Mouse (Mus musculus) neural tube, embryonic 11.5 days (tissue): ENCODE measurements around the gene Nccrp1. TPM values are rescaled to one million over a fixed set of nuclear protein-coding genes. Genes with fewer than 3 reads are reported as not detected.
"Not testable (repeated sequence)": the region's sequence is repeated elsewhere in the genome, so short reads cannot be mapped to it uniquely, and the experiment has no call there.

Experiments used
- ATAC-seq: fragments of 200-750 bp; cut with Nextera tagmentation; 2 replicates; pipeline ENCODE4 v1.8.0; 2017; ENCODE audit warnings: moderate number of reproducible peaks, mild to moderate bottlenecking, moderate TSS enrichment, moderate library complexity; ENCODE audit not compliant: insufficient read depth, low FRiP score, low TSS enrichment
- DNase-seq: peaks from one replicate; pipeline ENCODE4 v3.0.0-alpha.2; 2015; ENCODE audit warnings: low spot score
- H3K27ac ChIP-seq: fragments of 300-500 bp; sonication (generic); 2 replicates; pipeline ENCODE4 v1.5.1; 2014; ENCODE audit warnings: low read depth, mild to moderate bottlenecking, low read length
- H3K27me3 ChIP-seq: fragments of 300-500 bp; sonication (generic); 2 replicates; pipeline ENCODE4 v1.6.1; 2014; ENCODE audit warnings: mild to moderate bottlenecking, low read length, mixed read lengths; ENCODE audit not compliant: control insufficient read depth, insufficient read depth
- H3K36me3 ChIP-seq: fragments of 300-500 bp; sonication (generic); 2 replicates; pipeline ENCODE4 v1.6.1; 2014; ENCODE audit warnings: mild to moderate bottlenecking, low read length, moderate library complexity, mixed read lengths; ENCODE audit not compliant: control insufficient read depth, insufficient read depth
- H3K4me1 ChIP-seq: fragments of 300-500 bp; sonication (generic); 2 replicates; pipeline ENCODE4 v1.6.1; 2014; ENCODE audit warnings: low read length, mixed read lengths; ENCODE audit not compliant: control insufficient read depth, insufficient read depth
- H3K4me2 ChIP-seq: fragments of 300-500 bp; sonication (generic); 2 replicates; pipeline ENCODE4 v1.6.1; 2014; ENCODE audit warnings: low read depth, mild to moderate bottlenecking, moderate library complexity
- H3K4me3 ChIP-seq: fragments of 300-500 bp; sonication (generic); 2 replicates; pipeline ENCODE4 v1.5.1; 2014; ENCODE audit warnings: low read depth, low read length
- H3K9ac ChIP-seq: fragments of 300-500 bp; sonication (generic); 2 replicates; pipeline ENCODE4 v1.6.1; 2014; ENCODE audit warnings: mild to moderate bottlenecking, low read length
- H3K9me3 ChIP-seq: fragments of 300-500 bp; sonication (generic); 2 replicates; pipeline ENCODE4 v1.6.1; 2016; ENCODE audit warnings: low read length; ENCODE audit not compliant: control insufficient read depth
- WGBS: fragments of 180-500 bp; shearing (Covaris S2); extraction: QIAGEN DNeasy Blood & Tissue Kit; methylation state at CpG from one replicate; pipeline ENCODE4 v1.1.7; 2014; 5-methylcytosine and 5-hydroxymethylcytosine counted together
- microRNA-seq: library from miRNA; unstranded; fragments of <30 nt; microRNA quantifications from one replicate; pipeline ENCODE4, GENCODE M21; 2016
- polyA plus RNA-seq: library from polyadenylated mRNA; unstranded; fragments of >200 nt; fragmentation: Nextera tagmentation; extraction: Ambion mirVana; gene quantifications from 2 replicates; pipeline ENCODE4 v1.2.1, GENCODE M21; 2014

Nccrp1 gene
- polyA plus RNA-seq, 1 experiment from 2014 or later = 0.15 TPM

- DNase-seq (no peak), ATAC-seq (no peak)
- Histone ChIP-seq H3K9ac (no peak overlapping the region), H3K4me3 (no peak overlapping the region), H3K4me2 (no peak overlapping the region), H3K27me3 (no peaks in the 10 kb centered on the region), H3K27ac (no peak overlapping the region), H3K9me3 (no peaks in the 10 kb centered on the region), H3K36me3 (no peaks in the 10 kb centered on the region), H3K4me1 (no peaks in the 10 kb centered on the region)
- 77% methylated on average over 8 of the region's 8 CpGs for WGBS
These were observed 35.6 kb downstream of the Nccrp1 start for GRCm38 (mm10) chr7:28511441-28511840.

- H3K9ac ChIP-seq, H3K4me2 ChIP-seq, H3K4me1 ChIP-seq, H3K9me3 ChIP-seq, DNase-seq, H3K4me3 ChIP-seq, H3K27ac ChIP-seq, H3K36me3 ChIP-seq, ATAC-seq, H3K27me3 ChIP-seq: not testable (repeated sequence)
- 63% methylated on average over 8 of the region's 8 CpGs for WGBS
These were observed 36.6 kb downstream of the Nccrp1 start, which contains the start of gene Ifnl2 for GRCm38 (mm10) chr7:28510405-28510974. Gene Ifnl2 (minus strand): TSS chr7:28510455.

GRCm38 (mm10) chr7:28509121-28509520 is 37.9 kb downstream of the Nccrp1 start:
- 80% methylated on average over 1 of the region's 2 CpGs for WGBS
- not testable (repeated sequence) for H3K9me3 ChIP-seq, H3K36me3 ChIP-seq, ATAC-seq, DNase-seq, H3K27ac ChIP-seq, H3K4me2 ChIP-seq, H3K4me3 ChIP-seq, H3K27me3 ChIP-seq, H3K9ac ChIP-seq, H3K4me1 ChIP-seq

- 9% methylated on average over 5 of the region's 5 CpGs for WGBS
- no peak overlapping the region for H3K4me3 ChIP-seq
- H3K4me2 ChIP-seq = no peak overlapping the region
- ATAC-seq (no peak), DNase-seq (peak; percentile 36)
- no peaks in the 10 kb centered on the region for H3K36me3 ChIP-seq
- no peaks in the 10 kb centered on the region for H3K4me1 ChIP-seq
- no peaks in the 10 kb centered on the region for H3K27me3 ChIP-seq
- H3K9me3 ChIP-seq = no peaks in the 10 kb centered on the region
- H3K27ac ChIP-seq = no peak overlapping the region
- H3K9ac ChIP-seq = no peak overlapping the region
These were observed 41.5 kb downstream of the Nccrp1 start for GRCm38 (mm10) chr7:28505585-28505984.

GRCm38 (mm10) chr7:28495426-28495825 is 51.6 kb downstream of the Nccrp1 start:
- peak; percentile 31 for DNase-seq
- Histone ChIP-seq H3K36me3 (no peaks in the 10 kb centered on the region), H3K4me1 (no peaks in the 10 kb centered on the region), H3K4me3 (no peak overlapping the region), H3K9me3 (no peaks in the 10 kb centered on the region), H3K9ac (no peak overlapping the region), H3K27ac (no peak overlapping the region), H3K27me3 (no peaks in the 10 kb centered on the region), H3K4me2 (no peak overlapping the region)
- 74% methylated on average over 11 of the region's 11 CpGs for WGBS
- no peak for ATAC-seq

Small RNA genes lying within 50 kb of the gene (microRNA-seq; reads per million reads assigned to microRNA genes)
- gene Mir7049 = 0.78 reads per million

Other genes starting within 250 kb of the Nccrp1 start
- gene Dll3, start 245.0 kb downstream of the Nccrp1 start, polyA plus RNA-seq = 69.8 and 79.0 TPM in 2 replicates
- gene Timm50, start 235.2 kb downstream of the Nccrp1 start, polyA plus RNA-seq = 199 and 219 TPM in 2 replicates
- gene Supt5, start 208.5 kb downstream of the Nccrp1 start, polyA plus RNA-seq = 89.7 and 101 TPM in 2 replicates
- 780 and 827 TPM in 2 replicates for gene Rps16, start 196.6 kb downstream of the Nccrp1 start, polyA plus RNA-seq
- 50.5 and 54.5 TPM in 2 replicates for gene Plekhg2, start 174.7 kb downstream of the Nccrp1 start, polyA plus RNA-seq
- gene Zfp36, start 167.0 kb downstream of the Nccrp1 start, polyA plus RNA-seq = 4.3 and 5.1 TPM in 2 replicates
- 45.8 and 48.8 TPM in 2 replicates for gene Med29, start 154.5 kb downstream of the Nccrp1 start, polyA plus RNA-seq
- gene Paf1, start 154.3 kb downstream of the Nccrp1 start, polyA plus RNA-seq = 71.7 and 78.0 TPM in 2 replicates
- gene Gmfg, start 109.8 kb downstream of the Nccrp1 start, polyA plus RNA-seq = 6.5 and 7.4 TPM in 2 replicates
- 7.6 and 9.9 TPM in 2 replicates for gene Lrfn1, start 95.3 kb downstream of the Nccrp1 start, polyA plus RNA-seq
- not detected in 2 replicates for gene Ifnl2, start 36.8 kb downstream of the Nccrp1 start, polyA plus RNA-seq
- gene Ifnl3, start 24.4 kb downstream of the Nccrp1 start, polyA plus RNA-seq = not detected in 2 replicates
- gene Sycn, start 6.4 kb downstream of the Nccrp1 start, polyA plus RNA-seq = not detected in 2 replicates
- gene Samd4b, start 50.9 kb upstream of the Nccrp1 start, polyA plus RNA-seq = 37.8 and 39.5 TPM in 2 replicates
- gene Pak4, start 50.9 kb upstream of the Nccrp1 start, polyA plus RNA-seq = 31.1 and 33.9 TPM in 2 replicates
- gene Acp7, start 84.1 kb upstream of the Nccrp1 start, polyA plus RNA-seq = not detected in 2 replicates
- gene Fbxo27, start 145.6 kb upstream of the Nccrp1 start, polyA plus RNA-seq = 5.3 and 6.0 TPM in 2 replicates
- gene Fbxo17, start 169.6 kb upstream of the Nccrp1 start, polyA plus RNA-seq = 7.3 and 7.7 TPM in 2 replicates
- gene Mrps12, start 194.6 kb upstream of the Nccrp1 start, polyA plus RNA-seq = 128 and 129 TPM in 2 replicates
- 28.8 and 32.4 TPM in 2 replicates for gene Sars2, start 194.7 kb upstream of the Nccrp1 start, polyA plus RNA-seq
- gene Ccer2, start 208.9 kb upstream of the Nccrp1 start, polyA plus RNA-seq = 1.1 and 1.9 TPM in 2 replicates
- gene Sirt2, start 219.5 kb upstream of the Nccrp1 start, polyA plus RNA-seq = 73.0 and 77.0 TPM in 2 replicates
- gene Nfkbib, start 220.3 kb upstream of the Nccrp1 start, polyA plus RNA-seq = 49.7 and 57.3 TPM in 2 replicates
- gene Rinl, start 241.7 kb upstream of the Nccrp1 start, polyA plus RNA-seq = 2.6 and 2.8 TPM in 2 replicates